Mouse (Mus musculus) heart, postnatal 0 days (tissue): ENCODE measurements around the gene Kcnip4.

Source experiments
- CTCF ChIP-seq: IDR thresholded peaks from 2 replicates; pipeline ENCODE4 v1.5.1; 2016; ENCODE audit warnings: antibody characterized with exemption, control low read depth, low read depth
- EP300 ChIP-seq: IDR thresholded peaks from 2 replicates; pipeline ENCODE4 v1.6.1; 2016; ENCODE audit warnings: antibody characterized with exemption, low read depth

GRCm38 (mm10) chr5:48340808-48341433 lies 1183.8 kb downstream of the Kcnip4 start:
- no peak for TF ChIP-seq EP300
- no peak for TF ChIP-seq CTCF
